Mouse (Mus musculus): ENCODE results near the gene Actn3.

DNA sequence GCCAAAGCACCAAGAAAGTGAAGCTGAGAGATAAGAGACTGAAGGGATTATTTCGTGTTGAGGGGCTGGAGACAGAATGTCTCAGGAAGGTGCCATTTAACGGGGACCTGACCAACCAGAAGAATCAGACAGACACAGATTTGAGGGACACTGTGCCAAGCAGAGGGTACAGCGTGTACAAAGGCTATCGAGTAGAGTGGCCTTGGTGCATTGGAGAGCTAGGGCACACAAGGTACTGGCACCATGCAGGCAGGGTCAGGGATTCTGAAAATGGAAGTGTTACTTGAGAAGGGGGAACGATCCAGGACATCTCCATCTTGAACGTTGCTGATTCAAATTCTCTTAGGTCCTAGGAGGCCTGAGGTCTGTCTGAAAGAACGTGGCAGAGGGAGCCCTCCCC, 31.7 kb upstream of the Actn3 start:
- no peak for TF ChIP-seq POLR2A (IDR thresholded peaks at IDR 0.05; ENCODE audit: borderline replicate concordance, low read depth, low read length)
- no peak for TF ChIP-seq CTCF (IDR thresholded peaks at IDR 0.05; ENCODE audit: low read depth, low read length)

Measured in bone marrow macrophage, adult 2 months (primary cell).